Mouse (Mus musculus) forebrain, embryonic 16.5 days (tissue): ENCODE measurements around the gene Ctf2. TPM values are rescaled to one million over a fixed set of nuclear protein-coding genes. Genes with fewer than 3 reads are reported as not detected.

Experiments used
- microRNA counts: library from miRNA; unstranded; fragments of <30 nt; microRNA quantifications from one replicate; lab custom pipeline; 2016
- microRNA-seq: library from miRNA; unstranded; fragments of <30 nt; microRNA quantifications from one replicate; pipeline ENCODE4, GENCODE M21; 2017
- polyA plus RNA-seq: library from polyadenylated mRNA; unstranded; fragments of >200 nt; fragmentation: Nextera tagmentation; extraction: Ambion mirVana; gene quantifications from 2 replicates; pipeline ENCODE4 v1.2.1, GENCODE M21; 2015

Gene Ctf2
- polyA plus RNA-seq, 1 experiment from 2014 or later = 0.11 TPM

MicroRNAs within 50 kb of the gene (microRNA counts, 519-probe panel; counts per million panel counts)
- microRNA mmu-miR-762 (lab: Ali Mortazavi, UCI) = 2,043 counts per million, percentile 32 among the panel's probes with 10 or more counts

Small RNA genes lying within 50 kb of the gene (microRNA-seq; reads per million reads assigned to microRNA genes)
- not detected for gene Mir762

Other genes with a start within 250 kb of the Ctf2 start
- 46.3 and 51.5 TPM in 2 replicates for gene Srcap, start 220.2 kb downstream of the Ctf2 start, polyA plus RNA-seq
- 16.3 and 18.8 TPM in 2 replicates for gene Gm42715, start 212.6 kb downstream of the Ctf2 start, polyA plus RNA-seq
- 4.0 and 6.2 TPM in 2 replicates for gene Tmem265, start 170.8 kb downstream of the Ctf2 start, polyA plus RNA-seq
- 65.2 and 65.7 TPM in 2 replicates for gene Phkg2, start 158.8 kb downstream of the Ctf2 start, polyA plus RNA-seq
- 10.0 and 10.3 TPM in 2 replicates for gene Ccdc189, start 143.6 kb downstream of the Ctf2 start, polyA plus RNA-seq
- 54.1 and 62.7 TPM in 2 replicates for gene Rnf40, start 143.4 kb downstream of the Ctf2 start, polyA plus RNA-seq
- gene Zfp629, start 116.4 kb downstream of the Ctf2 start, polyA plus RNA-seq = 19.4 and 20.4 TPM in 2 replicates
- gene Bcl7c, start 23.2 kb downstream of the Ctf2 start, polyA plus RNA-seq = 30.6 and 33.8 TPM in 2 replicates
- 3.5 and 4.5 TPM in 2 replicates for gene Ctf1, start 19.4 kb downstream of the Ctf2 start, polyA plus RNA-seq
- 8.0 and 8.4 TPM in 2 replicates for gene Fbxl19, start 12.4 kb upstream of the Ctf2 start, polyA plus RNA-seq
- 9.5 and 9.6 TPM in 2 replicates for gene Orai3, start 37.6 kb upstream of the Ctf2 start, polyA plus RNA-seq
- 19.8 and 20.7 TPM in 2 replicates for gene Setd1a, start 44.5 kb upstream of the Ctf2 start, polyA plus RNA-seq
- not detected in 2 replicates for gene Gm49388, start 53.4 kb upstream of the Ctf2 start, polyA plus RNA-seq
- gene Hsd3b7, start 68.4 kb upstream of the Ctf2 start, polyA plus RNA-seq = 7.3 and 10.7 TPM in 2 replicates
- gene Stx4a, start 92.1 kb upstream of the Ctf2 start, polyA plus RNA-seq = 17.8 and 22.2 TPM in 2 replicates
- 37.9 and 50.8 TPM in 2 replicates for gene Stx1b, start 92.4 kb upstream of the Ctf2 start, polyA plus RNA-seq
- gene Zfp646, start 144.1 kb upstream of the Ctf2 start, polyA plus RNA-seq = 14.4 and 15.4 TPM in 2 replicates
- gene Zfp668, start 144.7 kb upstream of the Ctf2 start, polyA plus RNA-seq = 43.4 and 45.4 TPM in 2 replicates
- gene Prss53, start 158.8 kb upstream of the Ctf2 start, polyA plus RNA-seq = 0.87 and 1.3 TPM in 2 replicates
- gene Gm21974, start 163.3 kb upstream of the Ctf2 start, polyA plus RNA-seq = not detected in 2 replicates
- gene Vkorc1, start 163.5 kb upstream of the Ctf2 start, polyA plus RNA-seq = 63.9 and 74.4 TPM in 2 replicates
- gene Bckdk, start 171.9 kb upstream of the Ctf2 start, polyA plus RNA-seq = 79.4 and 81.7 TPM in 2 replicates
- 53.3 and 55.4 TPM in 2 replicates for gene Kat8, start 180.3 kb upstream of the Ctf2 start, polyA plus RNA-seq
- gene Prss8, start 197.9 kb upstream of the Ctf2 start, polyA plus RNA-seq = 0.19 and 0.32 TPM in 2 replicates
- 13.2 TPM in 2 replicates for gene Prss36, start 214.6 kb upstream of the Ctf2 start, polyA plus RNA-seq
- gene Fus, start 235.3 kb upstream of the Ctf2 start, polyA plus RNA-seq = 342 and 386 TPM in 2 replicates